Mouse (Mus musculus) lung, postnatal 14 days (tissue): ENCODE measurements around the gene Bmt2.

Experiments
- DNase-seq: peaks from one replicate; pipeline ENCODE4 v3.0.0; 2021

Bmt2 gene

DNA sequence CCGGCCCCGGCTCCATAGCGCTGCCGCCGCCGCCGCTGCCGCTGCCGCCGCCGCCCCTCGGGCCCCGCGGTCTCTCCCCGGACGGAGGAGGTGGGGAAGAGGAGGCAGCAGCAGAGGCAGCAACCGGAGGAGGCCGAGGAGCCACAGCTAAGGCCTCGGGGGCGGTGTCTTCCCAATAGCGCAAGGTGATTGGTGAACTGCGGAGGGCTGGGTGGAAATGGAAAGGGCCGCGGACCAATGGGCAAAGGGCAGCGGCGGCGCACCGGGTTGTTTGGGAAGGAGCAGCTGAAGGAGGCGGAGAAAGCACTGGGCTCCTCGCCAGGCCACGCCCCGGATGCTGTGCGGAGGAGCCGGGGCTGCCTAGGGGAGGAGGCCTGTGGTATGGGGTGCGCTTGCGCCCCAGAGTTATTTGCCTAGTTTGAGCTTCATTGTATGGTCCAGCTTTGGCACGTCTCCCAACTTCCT, at the start of gene Bmt2:
TSS of gene Bmt2 (minus strand) at position 149 of the 465 bp plus-strand sequence.
- peak; percentile 100 for DNase-seq

DNA sequence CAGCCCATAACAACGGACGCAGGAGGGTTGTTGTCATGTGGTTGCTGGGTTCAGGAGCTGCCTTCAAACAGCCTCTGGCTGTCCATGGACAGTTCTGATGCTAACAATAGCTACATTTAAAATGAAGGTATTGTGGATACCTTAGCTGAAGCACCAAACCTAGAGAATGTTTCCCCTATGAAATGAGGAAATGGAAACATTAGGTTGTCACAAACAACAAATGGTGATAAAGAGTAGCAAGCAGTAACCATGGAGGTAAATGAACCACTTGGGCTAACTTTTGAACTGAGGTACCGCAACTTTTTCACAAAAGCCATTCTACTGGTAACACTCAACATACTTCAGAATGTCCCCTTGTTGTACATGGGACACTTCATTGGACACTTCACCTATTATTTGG, 44.4 kb upstream of the Bmt2 start:
- no peak for DNase-seq

DNA sequence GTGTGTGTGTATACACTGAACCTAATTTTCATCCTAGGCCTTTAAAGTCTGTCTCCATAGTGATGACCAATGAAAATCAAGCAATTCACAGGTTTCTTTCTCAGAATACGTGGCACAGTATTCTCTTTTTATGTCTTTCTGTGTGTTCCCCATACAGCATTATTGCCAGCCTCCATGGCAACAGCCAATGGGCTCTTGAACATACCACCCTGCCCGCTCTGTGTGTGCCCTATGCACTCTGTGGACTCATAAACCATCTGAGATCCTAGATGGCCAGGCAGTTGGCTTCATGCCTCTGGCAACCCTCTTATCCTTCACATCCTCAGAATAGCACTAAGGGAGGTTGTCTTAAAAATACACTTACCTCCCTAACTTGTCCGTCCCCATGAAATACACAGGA, 37.1 kb upstream of the Bmt2 start:
- no peak for DNase-seq

DNA sequence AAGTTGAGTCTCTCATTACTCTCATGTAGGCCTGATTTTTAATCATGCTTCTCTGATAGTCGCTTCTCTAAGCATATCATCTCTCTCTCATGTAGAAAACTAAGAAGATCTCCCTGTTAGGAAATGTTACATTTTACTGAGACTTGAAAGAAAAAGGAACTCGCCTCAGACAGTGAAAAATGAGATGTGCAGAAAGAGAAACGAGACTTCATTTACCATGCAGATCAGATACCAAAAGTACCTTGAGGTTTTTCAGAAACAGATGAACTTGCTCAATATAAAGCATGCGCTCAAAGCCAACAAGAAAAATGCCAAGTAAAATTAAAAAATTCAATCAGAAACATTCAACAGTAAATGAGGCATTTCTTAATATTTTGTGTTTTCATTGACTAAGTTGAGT, 19.1 kb upstream of the Bmt2 start:
- no peak for DNase-seq

DNA sequence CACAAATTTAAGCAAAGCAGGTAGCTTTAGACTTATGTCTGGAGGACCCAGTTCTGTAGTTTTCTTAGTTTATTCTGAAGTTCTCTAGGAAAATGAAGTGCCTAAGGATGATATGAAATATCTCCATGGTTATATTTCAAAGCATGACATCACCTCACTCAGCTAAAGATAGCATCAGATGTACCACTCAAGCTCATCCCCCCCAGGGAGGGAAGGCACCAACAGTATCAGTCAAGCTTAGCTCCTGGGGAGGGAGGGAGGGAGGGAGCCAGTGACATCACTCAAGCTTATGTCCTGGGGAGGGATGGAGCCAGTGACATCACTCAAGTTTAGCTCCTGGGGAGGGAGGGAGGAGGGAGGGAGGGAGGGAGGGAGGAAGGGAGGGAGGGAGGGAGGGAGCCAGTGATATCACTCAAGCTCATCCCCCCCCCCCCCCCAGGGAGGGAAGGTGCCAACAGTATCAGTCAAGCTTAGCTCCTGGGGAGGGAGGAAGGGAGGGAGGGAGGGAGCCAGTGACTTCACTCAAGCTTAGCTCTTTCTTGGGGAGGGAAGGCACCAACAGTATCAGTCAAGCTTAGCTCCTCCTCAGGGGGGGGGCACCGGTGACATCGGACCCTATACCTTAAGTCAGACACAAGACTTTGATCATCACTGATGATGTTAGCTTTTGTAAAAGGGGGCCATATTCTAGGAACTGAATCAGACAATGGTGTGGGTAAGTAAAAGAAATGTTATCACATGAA, 17.5 kb upstream of the Bmt2 start:
- DNase-seq = no peak

DNA sequence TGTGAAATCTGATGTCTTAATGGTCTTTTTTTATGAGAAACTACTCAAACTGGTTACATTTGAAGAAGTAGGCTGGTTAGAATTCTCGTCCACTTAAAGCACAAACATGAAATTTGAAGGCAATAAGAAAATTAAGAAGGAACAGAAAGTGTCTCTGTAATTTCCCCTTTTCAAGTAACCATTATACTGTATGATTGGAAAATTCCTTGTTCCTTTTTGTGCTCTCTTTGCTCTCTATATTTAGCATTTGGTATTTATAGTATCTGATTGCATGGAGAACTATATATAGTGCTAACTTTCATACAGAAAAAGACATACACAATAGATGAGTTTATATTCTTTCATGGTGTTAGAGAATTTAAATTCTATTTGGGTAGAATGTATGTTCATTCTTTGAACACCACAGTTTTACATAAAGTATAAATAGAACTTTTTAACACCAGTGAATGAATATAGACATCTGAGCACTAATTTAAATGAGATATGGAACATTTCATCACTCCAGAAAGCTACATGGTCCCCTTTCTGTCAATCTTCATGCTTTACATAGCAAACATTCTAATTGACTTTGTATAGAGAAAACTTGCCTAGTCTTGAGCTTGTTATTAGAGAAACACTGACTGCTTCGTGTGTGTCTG, 14.0 kb upstream of the Bmt2 start:
- DNase-seq = no peak

DNA sequence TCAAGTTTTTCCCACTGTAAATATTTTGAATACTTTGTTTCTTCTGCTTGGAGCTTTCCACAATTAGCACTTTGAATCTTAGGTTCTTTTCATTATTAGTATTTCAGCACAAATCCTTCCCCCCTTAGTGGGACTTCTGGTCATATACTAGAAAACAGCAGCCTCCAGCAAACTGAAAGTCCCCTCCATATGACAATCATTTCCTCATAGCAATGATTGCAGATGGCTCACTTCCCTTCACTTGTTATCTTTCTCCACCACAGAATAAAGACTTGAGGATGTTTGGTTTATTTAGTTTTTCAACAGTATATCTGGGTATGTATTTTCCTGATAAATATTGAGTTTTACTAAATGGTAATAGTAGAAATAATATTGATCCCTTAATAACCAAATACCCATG, 12.6 kb upstream of the Bmt2 start:
- DNase-seq = no peak

DNA sequence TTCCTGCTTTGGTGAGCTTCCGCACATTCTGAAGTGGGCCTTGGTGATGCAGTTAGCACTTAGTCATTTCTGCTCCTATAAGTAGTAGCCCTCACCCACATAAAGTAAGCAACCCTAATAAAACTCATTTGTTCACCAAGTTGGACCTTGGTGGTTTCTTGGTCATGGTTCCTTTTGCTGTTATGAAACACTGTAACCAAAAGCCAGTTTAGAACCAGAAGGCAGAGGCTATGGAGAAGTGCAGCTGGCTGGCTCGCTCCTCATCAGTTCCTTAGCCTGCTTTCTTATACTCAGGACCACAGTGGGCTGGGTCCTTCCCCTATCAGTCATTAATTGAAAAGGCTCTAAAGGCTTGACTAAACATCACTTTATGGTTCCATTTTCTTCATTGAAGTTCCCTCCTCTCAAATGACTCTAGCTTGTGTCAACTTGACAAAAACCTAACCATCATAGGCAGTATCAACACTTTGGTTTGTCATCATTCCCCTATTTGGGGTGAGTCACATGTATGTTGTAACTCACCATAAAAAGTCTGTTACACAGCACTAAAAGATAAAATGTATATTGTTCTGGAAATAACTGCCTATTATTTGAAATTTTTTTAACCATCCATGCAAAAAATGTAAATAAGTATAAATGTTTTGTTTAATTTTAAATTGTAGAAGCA, 6.3 kb upstream of the Bmt2 start:
- DNase-seq = no peak

DNA sequence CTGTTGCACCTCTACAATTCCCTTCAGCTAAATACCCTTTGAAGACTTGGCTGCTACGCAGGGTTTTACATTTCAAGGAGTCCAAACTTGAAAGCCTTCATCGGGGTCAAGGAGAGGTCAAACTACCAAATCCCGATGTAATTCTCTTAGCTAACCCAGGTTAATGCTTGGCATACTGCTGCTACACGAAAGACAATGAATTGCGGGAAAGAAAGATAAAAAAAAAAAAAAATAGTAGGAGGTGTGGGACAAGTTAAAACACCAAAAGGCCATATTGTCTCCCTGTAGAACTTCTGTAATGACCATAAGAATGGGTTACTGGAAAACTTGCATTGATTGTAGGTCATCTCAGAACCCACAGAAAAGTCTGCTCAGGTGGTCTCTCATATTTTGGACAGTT, 583 bp upstream of the Bmt2 start:
- no peak for DNase-seq

DNA sequence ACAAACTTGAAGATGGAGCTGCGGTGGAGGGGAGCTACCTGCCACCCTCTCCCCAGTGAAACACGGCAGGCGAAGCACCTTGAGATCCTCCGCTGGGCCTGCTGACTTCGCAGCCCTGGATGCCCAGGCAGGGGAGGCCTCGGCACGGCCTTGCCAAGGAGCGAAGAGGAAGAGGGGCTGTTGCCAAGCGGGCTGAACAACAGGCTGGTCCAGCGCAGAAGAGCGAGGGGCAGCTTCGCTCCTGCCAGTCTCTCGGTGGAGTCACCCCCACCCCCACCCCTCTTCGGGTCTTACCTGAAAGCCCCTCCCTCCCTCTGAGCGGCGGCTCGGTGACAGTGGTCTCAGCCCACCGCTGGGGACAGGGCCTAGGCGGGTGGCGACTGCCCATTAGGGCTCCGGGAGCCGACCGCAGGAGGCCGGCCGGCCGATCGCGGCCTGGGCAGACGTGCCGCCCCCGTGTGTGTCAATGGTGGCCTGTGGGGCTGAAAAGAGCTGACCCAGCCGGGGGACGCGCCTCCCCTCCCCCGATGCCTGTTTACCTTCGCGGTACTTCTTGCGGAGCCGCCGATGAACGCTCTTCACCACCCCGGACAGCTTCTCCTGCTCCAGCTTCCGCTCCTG, 515 bp downstream of the Bmt2 start:
- peak; percentile 52 for DNase-seq

DNA sequence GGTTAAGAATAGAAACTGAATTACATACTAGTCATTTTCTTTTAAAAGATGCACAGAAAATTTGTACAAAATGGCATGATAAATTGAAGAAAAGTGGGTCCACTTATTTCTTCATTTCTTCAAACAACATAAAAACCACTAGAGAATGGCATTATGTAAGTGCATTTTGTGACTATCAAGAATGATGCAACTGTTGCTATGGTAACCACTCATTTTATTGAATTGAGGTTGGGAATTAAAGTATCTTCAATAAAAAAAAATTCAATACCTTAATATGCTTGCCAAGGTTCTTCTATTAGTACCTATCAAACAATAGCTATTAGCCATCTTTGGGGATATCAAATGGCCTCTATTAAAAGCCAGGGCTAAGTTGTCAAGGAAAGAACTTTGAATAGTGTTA, 1.6 kb downstream of the Bmt2 start:
- DNase-seq = no peak

DNA sequence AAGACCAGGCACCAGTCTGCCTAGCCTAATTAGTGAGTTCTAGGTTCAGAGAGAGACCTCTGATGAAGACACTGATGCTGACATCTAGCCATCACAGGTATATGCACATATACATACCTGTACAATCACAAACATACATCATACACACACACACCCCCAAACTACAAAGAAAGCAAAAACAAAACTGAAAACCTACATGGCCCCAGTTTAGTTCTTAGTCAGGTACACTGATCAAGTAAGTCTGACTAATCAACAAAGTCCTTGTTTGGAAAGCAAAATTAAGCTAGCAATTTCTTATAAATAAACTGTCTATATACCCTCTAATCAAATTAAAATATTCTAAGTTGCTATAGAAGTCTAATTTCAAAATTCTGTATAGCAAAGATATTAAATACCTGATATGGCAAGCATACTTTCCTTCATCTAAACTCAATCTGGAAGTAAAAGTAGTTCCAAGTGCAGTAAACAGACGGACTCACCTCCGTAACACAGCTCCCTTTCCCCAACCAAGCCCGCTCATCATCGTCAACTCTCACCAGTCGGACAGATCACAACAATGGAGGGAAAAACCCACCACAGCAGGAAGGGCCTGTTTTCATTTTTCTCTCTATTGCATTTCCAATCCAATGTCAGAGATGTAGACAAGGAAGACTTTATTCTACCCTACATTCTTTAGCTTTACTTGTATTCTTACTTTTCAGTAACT, 3.0 kb downstream of the Bmt2 start:
- no peak for DNase-seq

DNA sequence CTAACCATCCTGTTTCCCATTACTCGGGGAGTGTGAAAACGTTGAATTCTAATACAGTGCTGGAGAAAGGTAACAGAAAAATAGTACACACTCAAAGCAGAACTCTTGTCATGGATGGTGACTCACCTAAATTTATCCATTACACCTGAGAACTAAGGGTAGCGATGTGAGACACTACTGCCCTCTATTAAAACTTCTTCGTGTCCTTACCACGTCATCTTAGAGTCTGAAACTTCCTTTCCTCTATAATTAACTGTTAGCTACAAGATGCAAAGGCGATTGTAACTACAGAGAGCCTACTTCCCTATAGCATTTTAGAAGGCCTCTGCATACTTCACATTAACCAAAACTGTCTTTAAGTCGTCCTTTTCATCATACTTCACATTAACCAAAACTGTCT, 12.1 kb downstream of the Bmt2 start:
- DNase-seq = no peak

DNA sequence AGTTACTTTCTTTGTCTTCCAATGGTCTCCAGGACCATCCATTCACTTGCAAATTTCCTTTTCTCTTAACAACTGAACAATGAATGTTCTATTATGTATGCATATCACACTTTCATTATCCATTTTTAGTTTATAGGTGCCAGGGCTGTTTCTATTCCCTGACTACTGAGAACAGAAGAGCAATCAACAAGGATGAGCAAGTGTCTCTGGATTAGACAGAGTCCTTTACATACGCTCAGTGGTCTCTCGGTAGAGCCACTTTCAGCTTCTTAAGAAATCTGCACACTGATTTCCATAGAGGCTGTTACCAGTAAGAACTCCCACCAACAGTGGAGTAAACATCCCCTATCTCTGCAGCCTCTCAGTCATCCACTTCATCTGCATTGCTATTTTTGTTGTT, 19.8 kb downstream of the Bmt2 start:
- DNase-seq = no peak

DNA sequence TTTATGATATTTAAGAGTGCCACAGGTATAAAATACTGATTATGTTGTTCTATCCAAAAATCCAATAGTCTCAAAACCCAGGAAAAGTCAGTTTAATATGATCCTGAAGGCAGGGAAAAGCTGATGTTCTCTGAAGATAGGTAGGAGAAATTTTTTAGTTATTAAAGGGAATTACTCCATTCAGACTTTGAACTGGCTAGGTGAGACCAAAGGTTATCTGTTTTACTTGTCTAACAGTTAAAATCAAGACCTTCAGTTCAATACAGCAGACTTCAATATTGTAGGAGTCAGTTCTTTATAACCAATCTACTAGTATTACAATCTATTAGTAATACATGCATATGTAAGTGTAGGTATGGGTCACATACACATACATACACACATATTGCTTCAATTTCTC, 23.7 kb downstream of the Bmt2 start:
- DNase-seq = no peak

DNA sequence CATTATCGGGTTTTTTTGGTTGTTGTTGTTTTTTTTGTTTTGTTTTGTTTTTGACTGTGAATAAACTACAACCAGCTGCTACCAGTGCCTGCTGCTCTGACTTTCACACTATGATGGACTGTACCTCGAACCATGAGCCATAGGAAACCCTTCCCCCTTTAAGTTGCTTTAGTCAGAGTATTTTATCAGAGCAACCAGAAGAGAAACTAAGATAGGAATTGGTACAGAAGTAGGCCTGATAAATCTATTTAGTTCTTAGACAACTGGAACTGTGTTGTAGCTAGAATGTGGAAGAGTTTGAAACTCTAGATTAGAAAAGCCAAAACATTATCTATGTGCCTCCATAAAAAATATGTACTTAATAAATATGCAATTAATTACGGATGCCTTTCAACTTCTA, 25.5 kb downstream of the Bmt2 start:
- DNase-seq = no peak

DNA sequence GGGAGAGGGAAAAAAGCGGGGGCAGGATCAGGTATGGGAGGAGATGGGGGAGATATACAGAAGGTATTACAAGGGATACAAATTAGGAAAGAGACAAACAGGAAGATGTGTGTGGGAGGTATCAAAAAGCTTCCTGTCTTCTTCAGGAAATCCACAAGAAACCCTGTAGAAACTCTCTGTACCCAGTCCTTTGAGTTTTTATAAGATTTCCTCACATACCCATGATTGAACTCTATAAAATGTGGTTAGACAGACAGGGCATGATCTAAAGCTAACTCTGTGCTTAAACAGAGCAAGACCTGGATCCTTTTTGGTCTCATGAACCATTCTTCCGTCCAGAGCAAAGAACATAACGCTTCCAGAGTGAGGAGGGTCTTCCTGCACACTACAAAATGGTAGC, 26.9 kb downstream of the Bmt2 start:
- DNase-seq = no peak

DNA sequence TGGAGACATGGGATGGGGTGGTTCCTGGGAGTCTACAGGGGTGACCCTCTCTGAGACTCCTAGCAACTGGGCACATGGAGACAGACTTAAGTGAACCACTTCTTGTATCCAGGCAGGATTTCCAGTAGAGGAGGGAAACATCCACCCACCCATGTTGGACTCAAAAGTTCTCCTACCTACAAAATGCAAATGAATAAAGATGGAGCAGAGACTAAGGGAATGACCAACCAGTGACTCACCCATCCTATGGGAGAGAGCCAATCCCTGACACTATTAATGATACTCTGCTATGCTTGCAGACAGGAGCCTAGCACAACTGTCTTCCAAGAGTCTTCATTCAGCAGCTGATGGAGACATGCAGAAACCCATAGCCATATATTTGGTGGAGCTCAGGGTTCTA, 29.5 kb downstream of the Bmt2 start:
- no peak for DNase-seq

DNA sequence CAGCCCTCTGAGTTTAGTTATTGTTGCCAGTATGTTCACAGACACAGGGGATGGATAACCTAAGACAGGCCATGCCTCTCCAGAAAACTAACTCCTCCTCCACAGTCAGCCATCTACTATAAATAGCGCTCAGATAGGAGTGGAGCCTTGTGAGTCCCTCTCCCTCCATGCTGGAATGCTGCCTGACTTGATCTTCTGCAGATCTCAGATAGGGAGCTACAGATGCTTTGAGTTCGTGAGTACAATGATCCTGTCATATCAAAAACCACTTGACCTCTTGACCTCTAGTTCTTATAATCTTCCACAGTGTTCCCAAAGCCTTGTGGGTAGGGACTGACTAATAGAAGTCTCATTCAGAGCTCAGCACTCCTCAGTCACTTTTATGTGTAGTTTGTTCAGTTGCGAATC, 41.2 kb downstream of the Bmt2 start:
- DNase-seq = no peak

DNA sequence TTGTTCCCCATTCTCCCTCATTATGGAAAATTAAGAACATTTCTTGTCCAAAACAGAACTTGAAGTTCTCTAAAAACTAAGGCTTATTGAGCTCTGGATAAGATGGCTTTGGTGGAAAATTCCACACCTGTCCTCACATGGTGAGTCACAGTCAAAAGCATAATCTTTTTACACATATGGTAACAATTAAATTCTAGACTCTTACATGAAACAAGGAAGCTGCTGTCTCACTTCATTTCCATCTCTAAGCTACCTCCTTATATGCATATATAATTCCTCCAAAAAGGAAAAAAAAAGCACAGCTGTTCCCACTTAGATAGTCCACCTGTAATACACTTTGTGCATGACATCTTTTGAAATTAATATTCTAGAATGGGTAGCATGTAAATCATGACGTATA, 45.2 kb downstream of the Bmt2 start:
- no peak for DNase-seq

DNA sequence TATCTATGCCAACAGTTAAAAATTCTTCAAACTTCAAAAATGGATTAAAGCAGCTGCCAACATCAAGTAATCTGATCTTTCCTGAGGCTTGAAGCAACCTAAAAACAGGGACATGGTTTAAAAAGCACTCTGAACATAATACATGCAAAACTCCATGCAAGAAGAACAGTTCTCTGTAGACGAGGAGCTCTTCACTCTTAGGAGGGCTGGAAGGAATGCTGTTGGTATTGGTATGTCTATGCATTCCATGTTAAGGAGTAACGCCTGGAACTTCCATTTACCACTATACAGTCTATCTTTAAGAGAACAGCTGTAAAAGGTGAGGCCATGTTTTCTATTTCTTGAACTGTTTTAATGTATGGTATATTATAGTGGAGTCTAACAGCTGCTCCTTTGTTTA, 47.2 kb downstream of the Bmt2 start:
- DNase-seq = no peak

DNA sequence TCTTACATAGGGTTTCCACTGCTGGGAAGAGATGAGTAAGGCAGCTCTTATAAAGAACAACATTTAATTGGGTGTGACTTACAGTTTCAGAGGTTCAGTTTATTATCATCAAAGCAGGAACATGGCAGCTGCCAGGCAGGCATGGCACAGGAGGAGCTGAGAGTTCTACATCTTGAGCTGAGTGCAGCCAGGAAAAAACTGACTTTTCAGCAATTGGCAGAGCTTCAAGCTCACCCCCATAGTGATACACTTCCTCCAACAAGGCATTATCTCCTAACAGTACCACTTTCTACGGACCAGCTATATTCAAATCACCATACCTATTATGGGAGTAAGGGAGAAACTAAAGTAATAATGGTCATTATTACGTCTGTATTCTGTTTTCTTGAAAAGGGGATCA, 58.1 kb downstream of the Bmt2 start:
- no peak for DNase-seq

DNA sequence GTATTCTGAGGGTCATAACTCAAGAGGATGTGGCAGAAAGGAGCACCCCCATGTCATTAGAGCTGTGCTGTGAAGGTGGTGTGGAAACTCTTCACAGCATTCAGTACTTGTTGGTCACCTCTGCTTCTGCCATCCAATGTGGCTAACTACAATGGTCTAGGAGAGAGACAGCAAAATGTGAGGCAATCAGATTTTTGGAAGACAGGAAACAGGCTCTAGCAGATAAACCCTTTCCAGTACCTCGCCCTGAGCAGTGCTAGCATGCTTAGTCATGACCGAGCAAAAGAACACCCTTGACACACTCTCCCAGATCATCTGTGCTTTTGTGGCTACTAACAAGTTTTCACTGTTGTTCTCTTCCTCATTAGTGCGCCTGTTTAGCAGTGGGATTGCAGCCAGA, 60.7 kb downstream of the Bmt2 start:
- DNase-seq = no peak
